Mouse (Mus musculus) neural tube, embryonic 11.5 days (tissue): ENCODE data around the gene Hoxd3. TPM values are rescaled to one million over a fixed set of nuclear protein-coding genes. Genes with fewer than 3 reads are reported as not detected.
A peak's percentile ranks its signal among the peaks of the same experiment; 100 is the strongest.

ENCODE experiments used
- ATAC-seq: fragments of 200-750 bp; cut with Nextera tagmentation; 2 replicates; pipeline ENCODE4 v1.8.0; 2017; ENCODE audit warnings: moderate number of reproducible peaks, mild to moderate bottlenecking, moderate TSS enrichment, moderate library complexity; ENCODE audit not compliant: insufficient read depth, low FRiP score, low TSS enrichment
- DNase-seq: peaks from one replicate; pipeline ENCODE4 v3.0.0-alpha.2; 2015; ENCODE audit warnings: low spot score
- H3K27ac ChIP-seq: fragments of 300-500 bp; sonication (generic); 2 replicates; pipeline ENCODE4 v1.5.1; 2014; ENCODE audit warnings: low read depth, mild to moderate bottlenecking, low read length
- H3K27me3 ChIP-seq: fragments of 300-500 bp; sonication (generic); 2 replicates; pipeline ENCODE4 v1.6.1; 2014; ENCODE audit warnings: mild to moderate bottlenecking, low read length, mixed read lengths; ENCODE audit not compliant: control insufficient read depth, insufficient read depth
- H3K36me3 ChIP-seq: fragments of 300-500 bp; sonication (generic); 2 replicates; pipeline ENCODE4 v1.6.1; 2014; ENCODE audit warnings: mild to moderate bottlenecking, low read length, moderate library complexity, mixed read lengths; ENCODE audit not compliant: control insufficient read depth, insufficient read depth
- H3K4me1 ChIP-seq: fragments of 300-500 bp; sonication (generic); 2 replicates; pipeline ENCODE4 v1.6.1; 2014; ENCODE audit warnings: low read length, mixed read lengths; ENCODE audit not compliant: control insufficient read depth, insufficient read depth
- H3K4me2 ChIP-seq: fragments of 300-500 bp; sonication (generic); 2 replicates; pipeline ENCODE4 v1.6.1; 2014; ENCODE audit warnings: low read depth, mild to moderate bottlenecking, moderate library complexity
- H3K4me3 ChIP-seq: fragments of 300-500 bp; sonication (generic); 2 replicates; pipeline ENCODE4 v1.5.1; 2014; ENCODE audit warnings: low read depth, low read length
- H3K9ac ChIP-seq: fragments of 300-500 bp; sonication (generic); 2 replicates; pipeline ENCODE4 v1.6.1; 2014; ENCODE audit warnings: mild to moderate bottlenecking, low read length
- H3K9me3 ChIP-seq: fragments of 300-500 bp; sonication (generic); 2 replicates; pipeline ENCODE4 v1.6.1; 2016; ENCODE audit warnings: low read length; ENCODE audit not compliant: control insufficient read depth
- WGBS: fragments of 180-500 bp; shearing (Covaris S2); extraction: QIAGEN DNeasy Blood & Tissue Kit; methylation state at CpG from one replicate; pipeline ENCODE4 v1.1.7; 2014; 5-methylcytosine and 5-hydroxymethylcytosine counted together
- polyA plus RNA-seq: library from polyadenylated mRNA; unstranded; fragments of >200 nt; fragmentation: Nextera tagmentation; extraction: Ambion mirVana; gene quantifications from 2 replicates; pipeline ENCODE4 v1.2.1, GENCODE M21; 2014

The Hoxd3 gene
- polyA plus RNA-seq, 1 experiment from 2014 or later = 55.0 TPM

GRCm38 (mm10) chr2:74751861-74752260, 40.1 kb downstream of the Hoxd3 start:
- 78% methylated on average over 1 of the region's 1 CpGs for WGBS
- no peak for DNase-seq
- Histone ChIP-seq H3K4me1 (peaks cover 48% of the 10 kb centered on the region), H3K27ac (peak overlapping the region; percentile 97), H3K4me3 (no peak overlapping the region), H3K9ac (peak overlapping the region; percentile 82), H3K36me3 (no peaks in the 10 kb centered on the region), H3K4me2 (peak overlapping the region; percentile 51), H3K9me3 (no peaks in the 10 kb centered on the region), H3K27me3 (no peaks in the 10 kb centered on the region)
- ATAC-seq = no peak

GRCm38 (mm10) chr2:74752431-74753174, 40.9 kb downstream of the Hoxd3 start:
- Histone ChIP-seq H3K4me3 (peak overlapping the region; percentile 34), H3K27me3 (no peaks in the 10 kb centered on the region), H3K4me2 (peak overlapping the region; percentile 51), H3K4me1 (peaks cover 41% of the 10 kb centered on the region), H3K27ac (peak overlapping the region; percentile 97), H3K36me3 (no peaks in the 10 kb centered on the region), H3K9me3 (no peaks in the 10 kb centered on the region), H3K9ac (peak overlapping the region; percentile 82)
- peak; percentile 45 for ATAC-seq
- WGBS = under 1% methylated on average over 45 of the region's 45 CpGs
- DNase-seq = peak; percentile 83

- no peaks in the 10 kb centered on the region for H3K27me3 ChIP-seq
- H3K4me2 ChIP-seq = peak overlapping the region; percentile 51
- H3K27ac ChIP-seq = peak overlapping the region; percentile 97
- ATAC-seq (peak; percentile 50; the same call in 1 of the 2 replicates), DNase-seq (no peak)
- no peaks in the 10 kb centered on the region for H3K9me3 ChIP-seq
- H3K36me3 ChIP-seq = no peaks in the 10 kb centered on the region
- H3K4me3 ChIP-seq = peak overlapping the region; percentile 34
- H3K9ac ChIP-seq = peak overlapping the region; percentile 82
- 0% methylated on average over 22 of the region's 25 CpGs for WGBS
- peaks cover 41% of the 10 kb centered on the region for H3K4me1 ChIP-seq
These were observed 41.4 kb downstream of the Hoxd3 start for GRCm38 (mm10) chr2:74753175-74753523.

GRCm38 (mm10) chr2:74753711-74754110, 42.0 kb downstream of the Hoxd3 start:
- no peaks in the 10 kb centered on the region for H3K27me3 ChIP-seq

GRCm38 (mm10) chr2:74760146-74760545, 48.4 kb downstream of the Hoxd3 start:
- DNase-seq (no peak), ATAC-seq (no peak)
- WGBS = 0% methylated on average over 1 of the region's 1 CpGs
- Histone ChIP-seq H3K9ac (no peak overlapping the region), H3K4me2 (no peak overlapping the region), H3K36me3 (no peaks in the 10 kb centered on the region), H3K27ac (no peak overlapping the region), H3K27me3 (peaks cover 5% of the 10 kb centered on the region), H3K9me3 (no peaks in the 10 kb centered on the region), H3K4me3 (no peak overlapping the region), H3K4me1 (peaks cover 10% of the 10 kb centered on the region)

More at GRCm38 (mm10) chr2:74753711-74754110, 42.0 kb downstream of the Hoxd3 start:
- no peaks in the 10 kb centered on the region for H3K9me3 ChIP-seq
- H3K4me3 ChIP-seq = no peak overlapping the region
- ATAC-seq = no peak
- peak overlapping the region; percentile 51 for H3K4me2 ChIP-seq
- no peak overlapping the region for H3K27ac ChIP-seq
- H3K4me1 ChIP-seq = peaks cover 38% of the 10 kb centered on the region
- 22% methylated on average over 5 of the region's 5 CpGs for WGBS
- H3K9ac ChIP-seq = no peak overlapping the region; the same call in 1 of the 2 replicates
- no peak for DNase-seq
- no peaks in the 10 kb centered on the region for H3K36me3 ChIP-seq

GRCm38 (mm10) chr2:74761941-74762340, 50.2 kb downstream of the Hoxd3 start:
- Histone ChIP-seq H3K9ac (no peak overlapping the region), H3K9me3 (no peaks in the 10 kb centered on the region), H3K27me3 (peaks cover 5% of the 10 kb centered on the region), H3K27ac (no peak overlapping the region), H3K4me2 (peak overlapping the region; percentile 85), H3K4me3 (peak overlapping the region; percentile 49), H3K4me1 (peaks cover 10% of the 10 kb centered on the region), H3K36me3 (no peaks in the 10 kb centered on the region)
- ATAC-seq (no peak), DNase-seq (no peak)
- 7% methylated on average over 13 of the region's 13 CpGs for WGBS

- H3K4me1 ChIP-seq = peaks cover 10% of the 10 kb centered on the region
- H3K27me3 ChIP-seq = peaks cover 5% of the 10 kb centered on the region
- H3K4me2 ChIP-seq = peak within 1 kb of the TSS; percentile 85
- no peaks in the 10 kb centered on the region for H3K9me3 ChIP-seq
- ATAC-seq (peak; percentile 89), DNase-seq (peak; percentile 89)
- H3K36me3 ChIP-seq = no peaks in the 10 kb centered on the region
- H3K4me3 ChIP-seq = peak within 1 kb of the TSS; percentile 49
- H3K27ac ChIP-seq = no peak within 1 kb of the TSS
- WGBS = 0% methylated on average over 42 of the region's 61 CpGs
- peak within 1 kb of the TSS; percentile 53 for H3K9ac ChIP-seq
These were observed 51.0 kb downstream of the Hoxd3 start, which contains the start of gene Hoxd1 for GRCm38 (mm10) chr2:74762522-74763244. TSS of gene Hoxd1 (plus strand) at chr2:74762980.

- ATAC-seq (peak; percentile 6; the same call in 1 of the 2 replicates), DNase-seq (no peak)
- 2% methylated on average over 42 of the region's 53 CpGs for WGBS
These were observed 51.6 kb downstream of the Hoxd3 start for GRCm38 (mm10) chr2:74763245-74763735.

More at GRCm38 (mm10) chr2:74763245-74763735, 51.6 kb downstream of the Hoxd3 start:
- H3K9ac ChIP-seq = peak overlapping the region; percentile 53
- H3K27me3 ChIP-seq = peaks cover 5% of the 10 kb centered on the region
- H3K27ac ChIP-seq = no peak overlapping the region
- peak overlapping the region; percentile 85 for H3K4me2 ChIP-seq
- H3K4me3 ChIP-seq = peak overlapping the region; percentile 49
- H3K9me3 ChIP-seq = no peaks in the 10 kb centered on the region
- H3K36me3 ChIP-seq = no peaks in the 10 kb centered on the region
- peaks cover 10% of the 10 kb centered on the region for H3K4me1 ChIP-seq
